Mouse (Mus musculus) midbrain, embryonic 14.5 days (tissue): ENCODE results near the gene Slc6a19. TPM values are rescaled to one million over a fixed set of nuclear protein-coding genes. Genes with fewer than 3 reads are reported as not detected.

Experiments
- ATAC-seq: fragments of 200-750 bp; cut with Nextera tagmentation; 2 replicates; pipeline ENCODE4 v1.8.0; 2017; ENCODE audit warnings: moderate number of reproducible peaks, moderate library complexity; ENCODE audit not compliant: low FRiP score, low TSS enrichment
- DNase-seq: peaks from one replicate; pipeline ENCODE4 v3.0.0-alpha.2; 2015
- H3K27ac ChIP-seq: fragments of 300-500 bp; sonication (generic); replicated peaks from 2 replicates; pipeline ENCODE4 v1.5.1; 2014; ENCODE audit warnings: mild to moderate bottlenecking, low read depth, low read length, moderate library complexity
- H3K27me3 ChIP-seq: fragments of 300-500 bp; sonication (generic); 2 replicates; pipeline ENCODE4 v1.6.1; 2014; ENCODE audit warnings: low read length, control low read depth, mixed read lengths; ENCODE audit not compliant: control insufficient read depth, insufficient read depth
- H3K36me3 ChIP-seq: fragments of 300-500 bp; sonication (generic); 2 replicates; pipeline ENCODE4 v1.6.1; 2014; ENCODE audit warnings: low read length, control low read depth; ENCODE audit not compliant: control insufficient read depth, insufficient read depth
- H3K4me1 ChIP-seq: fragments of 300-500 bp; sonication (generic); 2 replicates; pipeline ENCODE4 v1.6.1; 2014; ENCODE audit warnings: mild to moderate bottlenecking, antibody characterized with exemption, low read length, control low read depth; ENCODE audit not compliant: control insufficient read depth, insufficient read depth
- H3K4me2 ChIP-seq: fragments of 300-500 bp; sonication (generic); 2 replicates; pipeline ENCODE4 v1.6.1; 2014; ENCODE audit warnings: mild to moderate bottlenecking, low read length, moderate library complexity
- H3K4me3 ChIP-seq: fragments of 300-500 bp; sonication (generic); replicated peaks from 2 replicates; pipeline ENCODE4 v1.5.1; 2014; ENCODE audit warnings: low read depth, low read length
- H3K9ac ChIP-seq: fragments of 300-500 bp; sonication (generic); replicated peaks from 2 replicates; pipeline ENCODE4 v1.6.1; 2014; ENCODE audit warnings: mild to moderate bottlenecking, low read length, moderate library complexity
- H3K9me3 ChIP-seq: fragments of 300-500 bp; sonication (generic); 2 replicates; pipeline ENCODE4 v1.6.1; 2016; ENCODE audit warnings: low read length, control low read depth, mixed read lengths; ENCODE audit not compliant: control insufficient read depth
- WGBS: fragments of 180-500 bp; shearing (Covaris S2); extraction: QIAGEN DNeasy Blood & Tissue Kit; methylation state at CpG from one replicate; pipeline ENCODE4 v1.1.7; 2014; 5-methylcytosine and 5-hydroxymethylcytosine counted together
- polyA plus RNA-seq: library from polyadenylated mRNA; unstranded; fragments of >200 nt; fragmentation: Nextera tagmentation; extraction: Ambion mirVana; gene quantifications from 2 replicates; pipeline ENCODE4 v1.2.1, GENCODE M21; 2014

Gene Slc6a19
- polyA plus RNA-seq, 1 experiment from 2014 or later = 0.18 TPM

DNA sequence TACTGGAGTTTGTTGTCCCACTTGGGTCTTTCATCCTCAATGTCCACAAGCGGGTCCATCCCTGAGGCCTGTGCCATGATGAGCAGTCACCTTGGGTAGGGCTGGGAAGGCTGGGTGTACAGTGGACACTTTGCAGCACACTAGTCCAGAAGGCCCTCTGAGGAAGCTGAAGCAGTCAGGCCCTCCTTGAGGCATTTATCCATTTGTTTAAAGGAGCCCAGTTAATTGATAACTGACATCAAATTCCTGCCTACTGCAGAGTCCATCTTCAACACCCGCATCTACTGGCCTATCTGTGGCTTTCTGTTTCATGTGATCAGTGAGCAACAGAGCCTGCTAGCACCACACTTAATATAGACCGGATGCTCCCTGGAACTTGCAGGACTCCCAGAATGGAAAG is 26.8 kb downstream of the Slc6a19 start, which contains the start of gene Slc6a18:
Gene Slc6a18 (minus strand): TSS at position 171 of the 400 bp plus-strand sequence.
- Histone ChIP-seq H3K27me3 (no peaks in the 10 kb centered on the region), H3K9ac (no peak within 1 kb of the TSS), H3K4me2 (no peak within 1 kb of the TSS), H3K36me3 (no peaks in the 10 kb centered on the region), H3K4me3 (no peak within 1 kb of the TSS), H3K27ac (no peak within 1 kb of the TSS), H3K4me1 (no peaks in the 10 kb centered on the region), H3K9me3 (no peaks in the 10 kb centered on the region)
- DNase-seq (no peak), ATAC-seq (no peak)
- WGBS = 84% methylated on average over 3 of the region's 3 CpGs

DNA sequence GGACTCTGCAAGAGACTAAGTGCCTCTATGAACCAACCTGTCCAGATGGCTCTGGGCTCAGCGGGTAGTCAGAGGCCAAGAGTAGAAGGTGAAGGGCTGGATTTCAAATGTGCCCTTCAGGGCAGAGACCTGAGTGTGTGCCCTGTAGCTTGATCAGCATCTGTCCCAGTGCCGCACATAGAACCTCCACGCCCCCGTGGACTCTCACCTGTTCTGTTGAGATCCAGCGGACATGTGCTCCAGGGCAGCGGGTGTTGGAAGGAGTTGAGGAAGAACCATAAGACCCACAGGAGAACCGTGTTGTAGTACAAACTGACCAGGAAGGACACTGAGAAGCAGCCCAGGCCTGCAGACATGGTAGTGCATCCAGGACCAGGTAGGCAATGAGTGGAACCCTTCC is 29.5 kb downstream of the Slc6a19 start:
- no peaks in the 10 kb centered on the region for H3K27me3 ChIP-seq
- no peak overlapping the region for H3K4me2 ChIP-seq
- H3K4me1 ChIP-seq = no peaks in the 10 kb centered on the region
- H3K9ac ChIP-seq = no peak overlapping the region
- no peak overlapping the region for H3K4me3 ChIP-seq
- ATAC-seq (no peak), DNase-seq (no peak)
- 90% methylated on average over 7 of the region's 7 CpGs for WGBS
- no peaks in the 10 kb centered on the region for H3K9me3 ChIP-seq
- H3K36me3 ChIP-seq = no peaks in the 10 kb centered on the region
- H3K27ac ChIP-seq = no peak overlapping the region

DNA sequence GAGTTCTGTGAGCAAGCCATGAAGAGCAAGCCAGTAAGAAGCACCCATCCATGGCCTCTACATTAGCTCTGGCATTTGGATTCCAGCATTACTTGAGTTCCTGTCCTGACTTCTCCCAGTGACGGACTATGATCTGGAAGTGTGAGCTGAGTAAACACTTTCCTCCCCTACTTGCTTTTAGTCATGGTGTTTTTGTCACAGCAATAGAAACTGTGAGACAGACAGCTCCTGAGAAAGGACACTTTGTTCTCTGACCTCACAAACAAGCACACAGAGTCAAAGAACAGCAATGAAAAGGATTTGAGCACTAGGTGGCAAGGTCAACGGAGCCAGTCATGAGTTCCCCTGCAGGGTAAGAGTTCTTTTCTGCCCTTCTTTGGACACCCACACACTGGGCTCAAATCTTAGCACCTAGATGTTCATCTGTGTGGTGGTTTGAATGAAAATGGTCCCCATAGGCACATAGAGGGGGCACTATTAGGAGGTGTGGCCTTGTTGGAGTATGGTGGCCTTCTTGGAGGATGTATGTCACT is 44.4 kb downstream of the Slc6a19 start:
- Histone ChIP-seq H3K9ac (no peak overlapping the region), H3K9me3 (no peaks in the 10 kb centered on the region), H3K4me2 (no peak overlapping the region), H3K36me3 (no peaks in the 10 kb centered on the region), H3K4me3 (no peak overlapping the region), H3K27ac (no peak overlapping the region), H3K4me1 (no peaks in the 10 kb centered on the region), H3K27me3 (no peaks in the 10 kb centered on the region)
- no peak for ATAC-seq
- WGBS = 68% methylated on average over 2 of the region's 2 CpGs
- DNase-seq = no peak

DNA sequence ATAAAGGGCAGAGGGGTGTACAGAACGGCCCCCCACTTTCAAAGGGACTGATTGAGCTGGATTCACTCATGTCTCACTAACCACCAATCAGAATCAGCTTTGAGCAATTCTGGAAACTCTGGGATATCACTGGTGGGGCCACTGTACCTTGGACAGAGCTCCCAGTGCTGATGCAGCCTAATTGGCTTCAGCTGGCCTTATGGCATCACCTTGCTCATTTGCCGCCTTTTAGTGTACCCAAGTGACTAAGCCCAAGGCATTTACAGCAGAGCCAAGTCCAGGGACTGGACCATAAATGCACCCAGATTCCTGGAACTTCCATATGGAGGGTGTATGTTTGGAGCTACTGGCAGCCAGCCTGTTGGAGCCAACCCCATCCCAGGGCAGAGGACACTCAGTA is 45.7 kb downstream of the Slc6a19 start:
- no peak overlapping the region for H3K4me2 ChIP-seq
- no peak for DNase-seq
- H3K27me3 ChIP-seq = no peaks in the 10 kb centered on the region
- H3K4me3 ChIP-seq = no peak overlapping the region
- no peaks in the 10 kb centered on the region for H3K36me3 ChIP-seq
- ATAC-seq = no peak
- H3K9me3 ChIP-seq = no peaks in the 10 kb centered on the region
- no peaks in the 10 kb centered on the region for H3K4me1 ChIP-seq
- H3K9ac ChIP-seq = no peak overlapping the region
- WGBS = 53% methylated on average over 2 of the region's 2 CpGs
- no peak overlapping the region for H3K27ac ChIP-seq

DNA sequence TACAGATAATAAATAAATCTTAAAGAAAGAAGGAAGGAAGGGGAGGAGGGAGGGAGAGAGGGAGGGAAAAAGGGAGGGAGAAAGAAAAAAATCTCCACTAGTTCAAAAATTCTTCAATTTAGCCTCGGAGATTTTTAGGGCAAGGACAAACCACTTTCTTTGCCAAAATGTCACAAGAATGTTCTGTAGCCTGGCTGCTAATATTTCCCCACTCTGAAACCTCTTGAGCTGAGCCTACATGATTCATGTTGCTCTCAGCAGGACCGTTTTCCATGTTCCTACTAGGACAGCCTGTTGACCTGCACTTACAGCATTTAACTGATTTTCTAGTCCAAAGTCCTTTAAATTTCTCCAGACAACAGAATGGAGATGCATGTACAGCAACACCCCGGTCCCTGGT is 49.7 kb downstream of the Slc6a19 start:
- DNase-seq (no peak), ATAC-seq (no peak)
- Histone ChIP-seq H3K27me3 (no peaks in the 10 kb centered on the region), H3K4me1 (no peaks in the 10 kb centered on the region), H3K36me3 (no peaks in the 10 kb centered on the region), H3K9me3 (0 out of 2 replicates have a peak, but pooled peaks cover 3% of the 10 kb centered on the region), H3K9ac (no peak overlapping the region), H3K27ac (no peak overlapping the region), H3K4me2 (no peak overlapping the region), H3K4me3 (no peak overlapping the region)
- WGBS = 80% methylated on average over 3 of the region's 3 CpGs

DNA sequence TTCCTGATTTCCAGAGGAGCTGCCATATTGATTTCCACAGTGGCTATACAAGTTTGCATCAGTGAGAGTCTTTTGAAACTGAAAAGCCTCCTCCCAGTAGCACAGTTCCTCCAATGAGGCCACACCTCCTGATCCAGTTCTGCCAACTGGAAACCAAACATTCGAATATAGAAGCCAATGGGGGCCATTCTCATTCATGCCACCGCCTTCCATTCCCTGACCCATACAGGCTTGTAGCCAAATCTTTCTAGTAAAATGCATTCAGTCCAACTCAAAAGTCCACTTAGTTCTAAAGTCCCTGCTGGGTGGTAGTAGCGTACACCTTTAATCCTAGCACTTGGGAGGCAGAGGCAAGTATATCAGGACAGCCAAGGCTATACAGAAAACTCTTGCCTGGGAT is 51.4 kb downstream of the Slc6a19 start:
- DNase-seq = no peak
- Histone ChIP-seq H3K9me3 (0 out of 2 replicates have a peak, but pooled peaks cover 3% of the 10 kb centered on the region), H3K4me3 (no peak overlapping the region), H3K36me3 (0 out of 2 replicates have a peak, but pooled peaks cover 6% of the 10 kb centered on the region), H3K27ac (no peak overlapping the region), H3K4me1 (no peaks in the 10 kb centered on the region), H3K4me2 (no peak overlapping the region), H3K9ac (no peak overlapping the region), H3K27me3 (no peaks in the 10 kb centered on the region)
- no peak for ATAC-seq
- 83% methylated on average over 3 of the region's 3 CpGs for WGBS

DNA sequence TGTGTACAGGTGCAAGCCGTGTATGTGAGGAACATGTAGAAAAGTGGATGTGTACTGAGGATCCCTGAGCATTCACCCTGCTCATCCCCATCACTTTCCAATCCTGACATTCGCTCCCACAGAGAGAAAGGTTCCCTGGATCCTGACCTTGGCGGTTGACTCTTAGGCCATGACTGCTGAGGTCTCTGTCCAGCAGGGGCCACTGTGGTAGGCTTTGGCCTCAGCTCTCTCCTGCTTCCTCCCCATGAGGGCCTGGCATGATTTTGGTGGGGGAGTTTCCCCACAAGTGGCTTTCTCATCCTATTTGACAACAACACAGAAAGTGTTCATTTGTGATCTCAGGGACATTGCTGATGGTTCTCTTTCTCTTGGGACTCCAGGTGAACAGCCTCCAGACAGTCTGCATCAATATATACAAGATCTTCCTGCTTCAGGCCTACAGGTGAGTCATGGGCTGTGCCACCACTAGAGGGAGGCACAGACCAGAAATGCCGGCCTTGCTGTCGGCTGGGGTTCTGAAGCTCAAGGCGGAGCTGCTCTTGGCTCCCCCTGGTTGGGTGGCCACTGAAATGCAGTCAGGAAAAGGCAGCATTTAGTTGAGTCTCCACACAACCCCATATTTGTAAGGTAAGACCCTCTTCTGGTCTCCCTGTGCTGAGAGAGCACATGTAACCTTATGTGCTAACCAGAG is 58.1 kb downstream of the Slc6a19 start:
- 42% methylated on average over 6 of the region's 6 CpGs for WGBS
- no peak overlapping the region for H3K27ac ChIP-seq
- no peak overlapping the region for H3K4me3 ChIP-seq
- H3K36me3 ChIP-seq = 0 out of 2 replicates have a peak, but pooled peaks cover 6% of the 10 kb centered on the region
- no peaks in the 10 kb centered on the region for H3K4me1 ChIP-seq
- DNase-seq (peak; percentile 73), ATAC-seq (no peak)
- no peak overlapping the region for H3K9ac ChIP-seq
- 0 out of 2 replicates have a peak, but pooled peaks cover 3% of the 10 kb centered on the region for H3K9me3 ChIP-seq
- no peak overlapping the region for H3K4me2 ChIP-seq
- no peaks in the 10 kb centered on the region for H3K27me3 ChIP-seq

DNA sequence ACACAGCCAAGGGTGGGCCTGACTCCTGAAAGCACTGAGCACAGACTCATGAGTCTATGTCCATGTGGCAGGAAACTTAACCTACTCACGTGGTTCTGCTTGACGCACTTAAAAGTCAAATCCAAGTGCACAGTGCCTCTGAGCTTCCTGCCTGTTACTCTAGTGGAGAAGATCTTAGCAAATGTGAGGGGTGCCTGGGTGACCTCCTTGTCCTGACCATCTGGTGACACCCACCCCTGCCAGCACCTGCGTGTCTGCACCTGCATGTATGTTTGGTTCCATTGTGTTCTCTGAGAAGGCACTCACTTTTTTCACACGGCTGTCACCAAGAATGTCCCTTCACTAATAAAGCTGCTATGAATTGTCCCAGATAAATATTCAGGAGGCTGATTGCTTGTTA is 63.4 kb downstream of the Slc6a19 start:
- Histone ChIP-seq H3K4me1 (no peaks in the 10 kb centered on the region), H3K9me3 (no peaks in the 10 kb centered on the region), H3K4me3 (no peak overlapping the region), H3K27me3 (no peaks in the 10 kb centered on the region), H3K9ac (no peak overlapping the region), H3K36me3 (no peaks in the 10 kb centered on the region), H3K4me2 (no peak overlapping the region), H3K27ac (no peak overlapping the region)
- ATAC-seq (no peak), DNase-seq (no peak)
- 92% methylated on average over 4 of the region's 4 CpGs for WGBS

DNA sequence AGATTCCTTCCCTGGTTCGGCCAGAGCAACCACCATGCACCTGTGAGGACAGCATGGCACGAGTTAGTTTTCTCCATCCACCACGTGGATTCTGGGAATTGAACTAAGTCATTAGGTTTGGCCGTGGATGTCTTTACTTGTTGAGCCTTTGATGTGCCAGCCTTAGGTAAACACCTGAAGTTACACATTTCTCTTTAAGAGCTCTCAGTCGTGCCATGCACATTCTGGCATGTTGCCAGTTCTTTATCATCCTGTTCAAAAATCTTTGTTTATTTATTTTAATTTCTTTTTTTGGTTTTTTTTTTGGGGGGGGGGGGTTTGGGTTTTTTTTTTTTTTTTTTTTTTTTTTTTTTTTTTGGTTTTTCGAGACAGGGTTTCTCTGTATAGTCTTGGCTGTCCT is 66.8 kb downstream of the Slc6a19 start:
- Histone ChIP-seq H3K4me1 (no peaks in the 10 kb centered on the region), H3K27ac (no peak overlapping the region), H3K4me2 (no peak overlapping the region), H3K36me3 (peaks cover 10% of the 10 kb centered on the region), H3K9ac (no peak overlapping the region), H3K9me3 (no peaks in the 10 kb centered on the region), H3K27me3 (no peaks in the 10 kb centered on the region), H3K4me3 (no peak overlapping the region)
- ATAC-seq (no peak), DNase-seq (no peak)
- 82% methylated on average over 6 of the region's 6 CpGs for WGBS
